Comparison of ENCODE assay signal across 20 mouse cellular contexts in the genomic region with DNA sequence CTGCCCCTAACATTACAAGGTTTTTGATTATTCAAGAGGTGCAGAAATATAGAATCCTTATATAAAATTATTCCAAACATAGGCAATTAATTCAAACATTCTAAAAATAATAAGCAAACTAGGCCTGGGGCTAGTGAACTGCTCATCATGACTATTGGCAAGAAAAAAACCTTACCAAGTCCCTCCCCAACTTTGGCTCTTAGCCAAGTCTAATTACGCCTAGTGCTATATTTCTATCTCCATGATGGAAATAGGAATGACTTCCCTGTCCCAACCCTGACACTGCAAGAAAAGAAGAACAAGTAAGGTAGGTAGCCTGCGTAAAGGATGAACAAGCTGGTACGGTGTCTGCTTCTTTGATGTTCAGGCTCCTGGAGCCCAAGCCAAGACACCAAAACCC. TPM values are rescaled to one million over a fixed set of nuclear protein-coding genes. Genes with fewer than 3 reads are reported as not detected.
DNase-seq lines count a peak whose midpoint lies in the region; ATAC-seq and TF ChIP-seq lines count a peak whose summit lies in the region.
"Had no signal": no experiment of that assay in that cellular context is flagged by ENCODE, and none has a peak within 500 bp of the region (broad histone marks: within the 10 kb centered on the region; RNA-seq: fewer than 3 reads in every experiment).

No protein-coding gene starts in this region.

- no peaks in the 10 kb centered on the region for H3K9me3 ChIP-seq in forebrain, embryonic 14.5 days (replicated peaks; ENCODE audit: control insufficient read depth, low read length)
- no peaks in the 10 kb centered on the region for H3K9me3 ChIP-seq in forebrain, embryonic 13.5 days (replicated peaks)
- H3K9me3 ChIP-seq: G1E had no signal

- no peaks in the 10 kb centered on the region for H3K27me3 ChIP-seq in forebrain, embryonic 14.5 days (replicated peaks; ENCODE audit: control insufficient read depth, insufficient read depth, low read length)
- no peaks in the 10 kb centered on the region for H3K27me3 ChIP-seq in forebrain, embryonic 13.5 days
- H3K27me3 ChIP-seq: CH12.LX, Patski had no signal

- peak; percentile 67 for DNase-seq in forebrain, embryonic 14.5 days (ENCODE audit: low spot score)
- DNase-seq in brain, embryonic 14.5 days (ENCODE audit: low read depth) = peak; percentile 59
- no peak for DNase-seq in spleen, adult 18-20 months
- DNase-seq: adrenal gland, adult 2 months; adrenal gland, adult 8-10 months; adrenal gland, postnatal 10 days; adrenal gland, postnatal 14 days; adrenal gland, postnatal 25 days; adrenal gland, postnatal 36 days; B cell, adult 2 months; cerebellum, adult 11 months; cerebellum, adult 18-20 months had no signal

- H3K4me3 ChIP-seq in forebrain, embryonic 14.5 days (ENCODE audit: low read depth, low read length) = no peak overlapping the region
- H3K4me3 ChIP-seq in forebrain, embryonic 13.5 days = no peak overlapping the region

- H3K9ac ChIP-seq in forebrain, embryonic 14.5 days (ENCODE audit: low read length) = no peak overlapping the region
- H3K9ac ChIP-seq in forebrain, embryonic 13.5 days = no peak overlapping the region

- no peak overlapping the region for H3K27ac ChIP-seq in forebrain, embryonic 14.5 days (ENCODE audit: low read depth, low read length)
- H3K27ac ChIP-seq in forebrain, embryonic 13.5 days = no peak overlapping the region

- no peak for TF ChIP-seq POLR2A in brain, embryonic 14.5 days (IDR thresholded peaks at IDR 0.05; ENCODE audit: borderline replicate concordance, extremely low read depth, insufficient read depth, insufficient read length, poor library complexity, severe bottlenecking)

- peaks cover 15% of the 10 kb centered on the region; the same call in 1 of the 2 replicates for H3K4me1 ChIP-seq in forebrain, embryonic 14.5 days (ENCODE audit: control insufficient read depth, insufficient read depth, low read length)
- peaks cover 30% of the 10 kb centered on the region for H3K4me1 ChIP-seq in forebrain, embryonic 13.5 days

- no peak for ATAC-seq in forebrain, embryonic 14.5 days
- ATAC-seq in forebrain, embryonic 13.5 days = no peak
- ATAC-seq: activated CD4-positive, CD25-positive, alpha-beta regulatory T cell, adult 4 months; CD4-positive, CD25-positive, alpha-beta regulatory T cell, adult 4 months; Patski had no signal

- H3K36me3 ChIP-seq in forebrain, embryonic 14.5 days (ENCODE audit: control insufficient read depth, insufficient read depth, low read length) = no peaks in the 10 kb centered on the region
- peaks cover 12% of the 10 kb centered on the region for H3K36me3 ChIP-seq in forebrain, embryonic 13.5 days (ENCODE audit: poor library complexity, severe bottlenecking)

- 86% methylated on average over 3 of the region's 3 CpGs for WGBS in forebrain, embryonic 14.5 days
- 78% methylated on average over 3 of the region's 3 CpGs for WGBS in forebrain, embryonic 13.5 days

- TF ChIP-seq CTCF in brain, embryonic 14.5 days (IDR thresholded peaks at IDR 0.05; ENCODE audit: borderline replicate concordance, extremely low read depth, insufficient read depth, insufficient read length) = no peak

- H3K4me2 ChIP-seq in forebrain, embryonic 14.5 days (ENCODE audit: low read length) = no peak overlapping the region
- no peak overlapping the region for H3K4me2 ChIP-seq in forebrain, embryonic 13.5 days

RNA-seq across cellular contexts. Expression of gene Angel1, which starts 23.6 kb away (rescaled TPM):
- polyA plus RNA-seq in forebrain, embryonic 14.5 days (2014; fragmentation: Nextera tagmentation; extraction: Ambion mirVana) = 7.6 and 9.1 TPM in 2 replicates
- 9.8 and 11.3 TPM in 2 replicates for polyA plus RNA-seq in forebrain, embryonic 13.5 days (2015; fragmentation: Nextera tagmentation; extraction: Ambion mirVana)
- polyA plus RNA-seq in brain, embryonic 14.5 days (2012; rRNA removed) = 17.3 and 17.8 TPM in 2 replicates

RNA-seq across cellular contexts. Expression of gene Vash1, which starts 24.2 kb away (rescaled TPM):
- polyA plus RNA-seq in forebrain, embryonic 14.5 days (2014; fragmentation: Nextera tagmentation; extraction: Ambion mirVana) = 25.2 and 31.7 TPM in 2 replicates
- 33.6 and 38.2 TPM in 2 replicates for polyA plus RNA-seq in forebrain, embryonic 13.5 days (2015; fragmentation: Nextera tagmentation; extraction: Ambion mirVana)
- 41.9 and 59.6 TPM in 2 replicates for polyA plus RNA-seq in brain, embryonic 14.5 days (2012; rRNA removed)
- polyA plus RNA-seq: CD4-positive, CD25-positive, alpha-beta regulatory T cell, adult 4 months; G1E had no signal

RNA-seq across cellular contexts. Expression of gene Lrrc74a, which starts 31.5 kb away (rescaled TPM):
- polyA plus RNA-seq in forebrain, embryonic 14.5 days (2014; fragmentation: Nextera tagmentation; extraction: Ambion mirVana) = not detected in 2 replicates
- polyA plus RNA-seq in forebrain, embryonic 13.5 days (2015; fragmentation: Nextera tagmentation; extraction: Ambion mirVana) = not detected in 2 replicates
- polyA plus RNA-seq in brain, embryonic 14.5 days (2012; rRNA removed) = not detected in 2 replicates
- polyA plus RNA-seq: activated CD4-positive, CD25-positive, alpha-beta regulatory T cell, adult 4 months; adrenal gland, adult 2 months; C2C12; CD4-positive, CD25-positive, alpha-beta regulatory T cell, adult 4 months; cerebellum, adult 2 months; G1E; Patski had no signal

Comparison
In these comparisons a context has a peak if more than half of its experiments do, and no peak if none do; other contexts are left out.
1. DNase-seq: peak in forebrain, embryonic 14.5 days (single experiment) and brain, embryonic 14.5 days (single experiment); none in spleen, adult 18-20 months (0 of 2).